Mouse (Mus musculus) hindbrain, embryonic 11.5 days (tissue): ENCODE measurements around the gene Pcolce2. TPM values are rescaled to one million over a fixed set of nuclear protein-coding genes. Genes with fewer than 3 reads are reported as not detected.

Experiments
- ATAC-seq: fragments of 200-750 bp; cut with Nextera tagmentation; 2 replicates; pipeline ENCODE4 v1.8.0; 2017; ENCODE audit warnings: mild to moderate bottlenecking, moderate TSS enrichment, moderate library complexity; ENCODE audit not compliant: low FRiP score
- DNase-seq: peaks from one replicate; pipeline ENCODE4 v3.0.0-alpha.2; 2015; ENCODE audit warnings: low spot score
- H3K27ac ChIP-seq: fragments of 300-500 bp; sonication (generic); 2 replicates; pipeline ENCODE4 v1.5.1; 2014; ENCODE audit warnings: mild to moderate bottlenecking, low read depth, low read length
- H3K27me3 ChIP-seq: fragments of 300-500 bp; sonication (generic); 2 replicates; pipeline ENCODE4 v1.6.1; 2014; ENCODE audit warnings: mild to moderate bottlenecking, low read length, moderate library complexity, mixed read lengths; ENCODE audit not compliant: control insufficient read depth, insufficient read depth
- H3K36me3 ChIP-seq: fragments of 300-500 bp; sonication (generic); 2 replicates; pipeline ENCODE4 v1.6.1; 2014; ENCODE audit warnings: mild to moderate bottlenecking, low read length, moderate library complexity, mixed read lengths; ENCODE audit not compliant: control insufficient read depth, insufficient read depth
- H3K4me1 ChIP-seq: fragments of 300-500 bp; sonication (generic); replicated peaks from 2 replicates; pipeline ENCODE4 v1.6.1; 2014; ENCODE audit warnings: low read length, mixed read lengths; ENCODE audit not compliant: control insufficient read depth, insufficient read depth
- H3K4me2 ChIP-seq: fragments of 300-500 bp; sonication (generic); replicated peaks from 2 replicates; pipeline ENCODE4 v1.6.1; 2014; ENCODE audit warnings: mild to moderate bottlenecking, low read depth, low read length
- H3K4me3 ChIP-seq: fragments of 300-500 bp; sonication (generic); 2 replicates; pipeline ENCODE4 v1.5.1; 2014; ENCODE audit warnings: low read depth, low read length
- H3K9ac ChIP-seq: fragments of 300-500 bp; sonication (generic); 2 replicates; pipeline ENCODE4 v1.6.1; 2014; ENCODE audit warnings: low read depth, low read length
- H3K9me3 ChIP-seq: fragments of 300-500 bp; sonication (generic); 2 replicates; pipeline ENCODE4 v1.6.1; 2016; ENCODE audit warnings: low read length; ENCODE audit not compliant: control insufficient read depth
- WGBS: fragments of 180-500 bp; shearing (Covaris S2); extraction: QIAGEN DNeasy Blood & Tissue Kit; methylation state at CpG from one replicate; pipeline ENCODE4 v1.1.7; 2014; 5-methylcytosine and 5-hydroxymethylcytosine counted together
- polyA plus RNA-seq: library from polyadenylated mRNA; unstranded; fragments of >200 nt; fragmentation: Nextera tagmentation; extraction: Ambion mirVana; gene quantifications from 2 replicates; pipeline ENCODE4 v1.2.1, GENCODE M21; 2014

The Pcolce2 gene
- polyA plus RNA-seq, 1 experiment from 2014 or later: 2.6 TPM

- 36% methylated on average over 9 of the region's 9 CpGs for WGBS
- no peak overlapping the region for H3K4me2 ChIP-seq
- no peaks in the 10 kb centered on the region for H3K36me3 ChIP-seq
- ATAC-seq (peak; percentile 43; the same call in 1 of the 2 replicates), DNase-seq (peak; percentile 19)
- H3K27me3 ChIP-seq: no peaks in the 10 kb centered on the region
- no peaks in the 10 kb centered on the region for H3K9me3 ChIP-seq
- no peak overlapping the region for H3K4me3 ChIP-seq
- H3K9ac ChIP-seq: no peak overlapping the region
- H3K4me1 ChIP-seq: no peaks in the 10 kb centered on the region; the same call in 1 of the 2 replicates
- no peak overlapping the region for H3K27ac ChIP-seq
Measured at GRCm38 (mm10) chr9:95667836-95668235, 30.4 kb downstream of the Pcolce2 start.

- WGBS: 61% methylated on average over 5 of the region's 5 CpGs
- H3K4me2 ChIP-seq: no peak overlapping the region
- no peak overlapping the region for H3K4me3 ChIP-seq
- DNase-seq (no peak), ATAC-seq (no peak)
- H3K27me3 ChIP-seq: no peaks in the 10 kb centered on the region
- no peaks in the 10 kb centered on the region; the same call in 1 of the 2 replicates for H3K4me1 ChIP-seq
- no peak overlapping the region for H3K9ac ChIP-seq
- no peaks in the 10 kb centered on the region for H3K9me3 ChIP-seq
- H3K36me3 ChIP-seq: no peaks in the 10 kb centered on the region
- H3K27ac ChIP-seq: no peak overlapping the region
Measured at GRCm38 (mm10) chr9:95668306-95668705, 30.9 kb downstream of the Pcolce2 start.

GRCm38 (mm10) chr9:95672331-95672730 is 34.9 kb downstream of the Pcolce2 start:
- H3K27me3 ChIP-seq: no peaks in the 10 kb centered on the region
- ATAC-seq (no peak), DNase-seq (no peak)
- H3K9me3 ChIP-seq: no peaks in the 10 kb centered on the region
- no peaks in the 10 kb centered on the region; the same call in 1 of the 2 replicates for H3K4me1 ChIP-seq
- no peaks in the 10 kb centered on the region for H3K36me3 ChIP-seq
- no peak overlapping the region for H3K9ac ChIP-seq
- H3K4me2 ChIP-seq: no peak overlapping the region
- H3K4me3 ChIP-seq: no peak overlapping the region
- 90% methylated on average over 3 of the region's 3 CpGs for WGBS
- H3K27ac ChIP-seq: no peak overlapping the region

GRCm38 (mm10) chr9:95672760-95673159 is 35.4 kb downstream of the Pcolce2 start:
- no peak overlapping the region for H3K4me2 ChIP-seq
- WGBS: 85% methylated on average over 6 of the region's 6 CpGs
- H3K36me3 ChIP-seq: no peaks in the 10 kb centered on the region
- H3K4me1 ChIP-seq: no peaks in the 10 kb centered on the region; the same call in 1 of the 2 replicates
- no peak overlapping the region for H3K27ac ChIP-seq
- no peak overlapping the region for H3K4me3 ChIP-seq
- DNase-seq (peak; percentile 20), ATAC-seq (no peak)
- H3K9ac ChIP-seq: no peak overlapping the region
- H3K9me3 ChIP-seq: no peaks in the 10 kb centered on the region
- H3K27me3 ChIP-seq: no peaks in the 10 kb centered on the region

- Histone ChIP-seq H3K4me3 (no peak overlapping the region), H3K27ac (no peak overlapping the region), H3K4me1 (no peaks in the 10 kb centered on the region), H3K4me2 (no peak overlapping the region), H3K36me3 (no peaks in the 10 kb centered on the region), H3K9me3 (no peaks in the 10 kb centered on the region), H3K27me3 (no peaks in the 10 kb centered on the region), H3K9ac (no peak overlapping the region)
- DNase-seq (no peak), ATAC-seq (no peak)
- 92% methylated on average over 9 of the region's 9 CpGs for WGBS
Measured at GRCm38 (mm10) chr9:95675064-95675699, 37.8 kb downstream of the Pcolce2 start.

- ATAC-seq (no peak), DNase-seq (no peak)
- H3K4me2 ChIP-seq: no peak overlapping the region
- no peaks in the 10 kb centered on the region for H3K4me1 ChIP-seq
- no peak overlapping the region for H3K27ac ChIP-seq
- no peaks in the 10 kb centered on the region for H3K27me3 ChIP-seq
- no peaks in the 10 kb centered on the region for H3K36me3 ChIP-seq
- H3K9me3 ChIP-seq: no peaks in the 10 kb centered on the region
- H3K9ac ChIP-seq: no peak overlapping the region
- 93% methylated on average over 4 of the region's 4 CpGs for WGBS
- no peak overlapping the region for H3K4me3 ChIP-seq
Measured at GRCm38 (mm10) chr9:95676021-95676420, 38.6 kb downstream of the Pcolce2 start.

- ATAC-seq (no peak), DNase-seq (no peak)
- no peak overlapping the region for H3K9ac ChIP-seq
- no peak overlapping the region for H3K4me2 ChIP-seq
- H3K4me3 ChIP-seq: no peak overlapping the region
- H3K4me1 ChIP-seq: no peaks in the 10 kb centered on the region
- no peaks in the 10 kb centered on the region for H3K27me3 ChIP-seq
- no peaks in the 10 kb centered on the region for H3K36me3 ChIP-seq
- no peak overlapping the region for H3K27ac ChIP-seq
- 79% methylated on average over 7 of the region's 7 CpGs for WGBS
- H3K9me3 ChIP-seq: no peaks in the 10 kb centered on the region
Measured at GRCm38 (mm10) chr9:95679966-95680365, 42.6 kb downstream of the Pcolce2 start.

- WGBS: 94% methylated on average over 11 of the region's 11 CpGs
- Histone ChIP-seq H3K4me3 (no peak overlapping the region), H3K9ac (no peak overlapping the region), H3K27ac (no peak overlapping the region), H3K27me3 (no peaks in the 10 kb centered on the region), H3K9me3 (no peaks in the 10 kb centered on the region), H3K4me2 (no peak overlapping the region), H3K36me3 (no peaks in the 10 kb centered on the region), H3K4me1 (no peaks in the 10 kb centered on the region)
- DNase-seq (no peak), ATAC-seq (no peak)
Measured at GRCm38 (mm10) chr9:95680691-95681090, 43.3 kb downstream of the Pcolce2 start.

- Histone ChIP-seq H3K4me3 (no peak overlapping the region), H3K36me3 (no peaks in the 10 kb centered on the region), H3K9ac (no peak overlapping the region), H3K27ac (no peak overlapping the region), H3K4me2 (no peak overlapping the region), H3K9me3 (no peaks in the 10 kb centered on the region), H3K27me3 (no peaks in the 10 kb centered on the region), H3K4me1 (no peaks in the 10 kb centered on the region)
- peak; percentile 20 for DNase-seq
- ATAC-seq: no peak
- WGBS: 60% methylated on average over 11 of the region's 11 CpGs
Measured at GRCm38 (mm10) chr9:95685660-95686440, 48.4 kb downstream of the Pcolce2 start.
